Mouse (Mus musculus) limb, embryonic 11.5 days (tissue): ENCODE results near the gene Depdc5. TPM values are rescaled to one million over a fixed set of nuclear protein-coding genes. Genes with fewer than 3 reads are reported as not detected.
"Not testable (repeated sequence)": the region's sequence is repeated elsewhere in the genome, so short reads cannot be mapped to it uniquely, and the experiment has no call there.

Experiments
- ATAC-seq: fragments of 200-750 bp; cut with Nextera tagmentation; 2 replicates; pipeline ENCODE4 v1.8.0; 2017; ENCODE audit warnings: low read depth; ENCODE audit not compliant: insufficient number of reproducible peaks, low FRiP score, low TSS enrichment
- DNase-seq: peaks from one replicate; pipeline ENCODE4 v3.0.0-alpha.2; 2015; ENCODE audit warnings: low spot score
- H3K27ac ChIP-seq: fragments of 300-500 bp; sonication (generic); replicated peaks from 2 replicates; pipeline ENCODE4 v1.5.1; 2014; ENCODE audit warnings: low read depth, mild to moderate bottlenecking, low read length
- H3K27me3 ChIP-seq: fragments of 300-500 bp; sonication (generic); 2 replicates; pipeline ENCODE4 v1.6.1; 2014; ENCODE audit warnings: mild to moderate bottlenecking, low read length, mixed read lengths; ENCODE audit not compliant: control insufficient read depth, insufficient read depth
- H3K36me3 ChIP-seq: fragments of 300-500 bp; sonication (generic); 2 replicates; pipeline ENCODE4 v1.6.1; 2014; ENCODE audit warnings: mild to moderate bottlenecking, low read length, moderate library complexity, mixed read lengths; ENCODE audit not compliant: control insufficient read depth, insufficient read depth
- H3K4me1 ChIP-seq: fragments of 300-500 bp; sonication (generic); 2 replicates; pipeline ENCODE4 v1.6.1; 2014; ENCODE audit warnings: low read length, mixed read lengths; ENCODE audit not compliant: control insufficient read depth, insufficient read depth
- H3K4me2 ChIP-seq: fragments of 300-500 bp; sonication (generic); 2 replicates; pipeline ENCODE4 v1.6.1; 2014; ENCODE audit warnings: low read depth, mild to moderate bottlenecking, moderate library complexity; ENCODE audit not compliant: severe bottlenecking
- H3K4me3 ChIP-seq: fragments of 300-500 bp; sonication (generic); 2 replicates; pipeline ENCODE4 v1.5.1; 2014; ENCODE audit warnings: low read depth, low read length
- H3K9ac ChIP-seq: fragments of 300-500 bp; sonication (generic); 2 replicates; pipeline ENCODE4 v1.6.1; 2014; ENCODE audit warnings: mild to moderate bottlenecking, low read length
- H3K9me3 ChIP-seq: fragments of 300-500 bp; sonication (generic); 2 replicates; pipeline ENCODE4 v1.6.1; 2016; ENCODE audit warnings: low read length; ENCODE audit not compliant: control insufficient read depth
- WGBS: fragments of 180-500 bp; shearing (Covaris S2); extraction: QIAGEN DNeasy Blood & Tissue Kit; methylation state at CpG from one replicate; pipeline ENCODE4 v1.1.7; 2014; 5-methylcytosine and 5-hydroxymethylcytosine counted together
- polyA plus RNA-seq: library from polyadenylated mRNA; unstranded; fragments of >200 nt; fragmentation: Nextera tagmentation; extraction: Ambion mirVana; gene quantifications from 2 replicates; pipeline ENCODE4 v1.2.1, GENCODE M21; 2014

Gene Depdc5
- polyA plus RNA-seq, 1 experiment from 2014 or later, result 30.4 TPM

DNA sequence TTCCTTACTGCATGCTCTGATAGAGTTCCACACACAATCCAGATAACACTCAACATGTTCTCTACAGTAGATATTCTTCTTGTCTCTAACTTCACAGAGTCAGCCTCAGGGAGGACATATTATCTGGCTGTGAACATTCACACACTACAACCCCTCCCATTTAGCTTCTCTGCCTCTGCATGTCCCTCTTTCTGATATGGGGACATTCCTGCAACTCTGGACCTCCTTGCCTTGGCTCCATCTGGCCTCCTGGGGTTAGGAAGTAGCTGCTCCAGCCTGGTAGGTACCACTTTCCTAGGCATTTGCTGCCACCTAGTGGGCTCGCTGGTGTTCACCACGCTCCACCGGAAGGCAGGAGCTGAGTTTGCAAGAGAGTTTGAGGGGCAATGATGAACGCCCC lies 169.6 kb downstream of the Depdc5 start:
- Histone ChIP-seq H3K27me3 (no peaks in the 10 kb centered on the region), H3K4me2 (no peak overlapping the region), H3K4me3 (no peak overlapping the region), H3K9me3 (no peaks in the 10 kb centered on the region), H3K9ac (no peak overlapping the region), H3K36me3 (no peaks in the 10 kb centered on the region), H3K4me1 (no peaks in the 10 kb centered on the region), H3K27ac (no peak overlapping the region)
- ATAC-seq (peak; percentile 57; the same call in 1 of the 2 replicates), DNase-seq (peak; percentile 94)
- 3% methylated on average over 4 of the region's 4 CpGs for WGBS

DNA sequence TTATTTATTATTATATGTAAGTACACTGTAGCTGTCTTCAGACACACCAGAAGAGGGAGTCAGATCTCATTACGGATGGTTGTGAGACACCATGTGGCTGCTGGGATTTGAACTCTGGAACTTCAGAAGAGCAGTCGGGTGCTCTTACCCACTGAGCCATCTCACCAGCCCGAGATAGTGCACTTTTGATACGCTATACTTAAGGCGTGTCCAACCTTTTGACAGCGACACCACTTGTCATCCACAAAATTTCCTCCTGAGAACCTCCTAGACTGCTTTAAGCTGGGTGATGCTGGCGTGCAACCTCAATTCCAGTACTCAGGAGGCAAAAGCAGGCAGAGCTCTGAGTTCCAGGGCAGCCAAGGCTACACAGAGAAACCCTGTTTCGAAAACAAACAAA lies 170.1 kb downstream of the Depdc5 start:
- not testable (repeated sequence) for H3K4me1 ChIP-seq, H3K4me3 ChIP-seq, H3K27ac ChIP-seq, DNase-seq, H3K27me3 ChIP-seq, H3K9me3 ChIP-seq, ATAC-seq, H3K4me2 ChIP-seq, H3K36me3 ChIP-seq, H3K9ac ChIP-seq
- 48% methylated on average over 8 of the region's 8 CpGs for WGBS

DNA sequence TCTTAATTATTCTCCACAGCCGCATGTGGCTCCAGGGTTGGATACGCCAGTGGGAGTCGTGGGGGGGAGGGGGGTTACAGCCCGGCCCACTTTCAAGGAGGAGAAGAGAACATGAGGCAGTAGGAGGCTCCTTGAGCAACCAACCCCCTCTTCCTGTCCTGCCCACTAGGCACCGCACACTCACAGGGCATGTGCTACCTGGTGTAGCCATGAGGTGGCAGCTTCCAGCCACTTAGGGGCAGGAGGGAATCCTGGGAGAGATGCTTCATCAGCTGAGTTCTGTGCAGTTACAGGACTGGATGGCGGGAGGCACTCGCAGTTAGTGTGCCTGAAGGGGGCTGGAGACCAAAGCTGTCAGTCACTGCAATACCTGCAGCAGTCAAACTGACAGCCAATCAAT lies 170.6 kb downstream of the Depdc5 start:
- Histone ChIP-seq H3K4me2 (no peak overlapping the region), H3K27ac (no peak overlapping the region), H3K4me1 (no peaks in the 10 kb centered on the region), H3K27me3 (no peaks in the 10 kb centered on the region), H3K9me3 (no peaks in the 10 kb centered on the region), H3K9ac (no peak overlapping the region), H3K4me3 (no peak overlapping the region), H3K36me3 (no peaks in the 10 kb centered on the region)
- no peak for ATAC-seq
- DNase-seq, result peak; percentile 32
- 13% methylated on average over 7 of the region's 7 CpGs for WGBS

DNA sequence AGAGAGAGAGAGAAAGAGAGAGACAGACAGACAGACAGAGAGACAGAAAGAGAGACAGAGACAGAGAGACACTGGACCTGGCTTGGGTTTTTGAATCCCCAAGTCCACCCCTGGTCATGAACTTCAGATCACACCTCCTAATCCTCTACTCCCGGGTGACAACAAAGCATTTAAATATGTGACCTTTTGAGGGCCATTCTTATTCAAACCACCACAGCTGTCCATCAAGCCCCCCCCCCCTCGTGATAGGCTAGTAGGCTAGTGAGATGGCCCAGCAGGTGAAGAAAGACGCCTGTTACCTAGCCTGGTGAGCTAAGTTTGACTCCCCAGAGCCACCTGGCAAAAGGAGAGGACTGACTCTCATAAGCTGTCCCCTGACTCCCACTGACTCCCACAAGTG lies 171.4 kb downstream of the Depdc5 start:
- Histone ChIP-seq H3K27ac (no peak overlapping the region), H3K9me3 (no peaks in the 10 kb centered on the region), H3K36me3 (no peaks in the 10 kb centered on the region), H3K4me3 (no peak overlapping the region), H3K27me3 (no peaks in the 10 kb centered on the region), H3K4me2 (no peak overlapping the region), H3K4me1 (no peaks in the 10 kb centered on the region), H3K9ac (no peak overlapping the region)
- 39% methylated on average over 3 of the region's 3 CpGs for WGBS
- DNase-seq (no peak), ATAC-seq (no peak)

DNA sequence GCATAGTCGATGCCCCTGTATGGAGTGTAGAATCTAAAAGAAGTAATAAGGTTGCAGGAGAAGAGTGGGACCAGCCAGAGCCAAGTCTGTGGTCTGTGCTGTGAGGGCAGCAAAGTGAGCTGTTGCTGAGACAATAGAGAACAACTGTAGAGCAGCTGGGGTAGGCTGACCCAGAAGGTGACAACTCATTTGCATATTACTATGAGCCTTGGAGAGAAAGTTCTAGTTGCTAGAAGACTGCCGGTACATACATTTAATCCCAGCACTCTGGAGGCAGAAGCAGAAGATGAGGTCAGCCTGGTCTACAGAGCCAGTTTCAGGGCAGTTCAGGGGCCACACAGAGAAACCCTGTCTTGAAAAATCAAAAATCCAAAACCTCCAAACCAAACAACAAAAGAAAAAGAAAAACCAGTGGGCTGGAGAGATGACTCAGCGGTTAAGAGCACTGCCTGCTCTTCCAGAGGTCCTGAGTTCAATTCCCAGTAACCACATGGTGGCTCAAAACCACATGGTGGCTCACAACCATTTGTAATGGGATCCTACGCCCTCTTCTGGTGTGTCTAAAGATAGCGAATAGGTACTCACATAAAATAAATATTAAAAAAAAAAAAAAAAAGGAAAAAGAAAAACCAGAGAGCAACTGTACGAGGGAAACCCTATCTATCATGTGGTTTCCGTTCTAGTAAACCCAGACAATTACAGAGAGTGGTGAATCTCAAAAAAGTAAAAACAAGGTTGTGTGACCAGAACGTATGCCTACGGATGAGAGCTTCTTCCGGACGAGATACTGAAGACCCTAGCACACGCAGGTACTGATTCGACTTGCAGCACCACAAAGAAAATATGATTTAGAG lies 175.4 kb downstream of the Depdc5 start:
- DNase-seq (no peak), ATAC-seq (no peak)
- H3K9me3 ChIP-seq, result no peaks in the 10 kb centered on the region
- no peaks in the 10 kb centered on the region for H3K27me3 ChIP-seq
- 47% methylated on average over 13 of the region's 13 CpGs for WGBS
- no peaks in the 10 kb centered on the region for H3K4me1 ChIP-seq
- no peak overlapping the region for H3K4me2 ChIP-seq
- H3K9ac ChIP-seq, result no peak overlapping the region
- H3K4me3 ChIP-seq, result no peak overlapping the region
- H3K27ac ChIP-seq, result no peak overlapping the region
- H3K36me3 ChIP-seq, result no peaks in the 10 kb centered on the region

DNA sequence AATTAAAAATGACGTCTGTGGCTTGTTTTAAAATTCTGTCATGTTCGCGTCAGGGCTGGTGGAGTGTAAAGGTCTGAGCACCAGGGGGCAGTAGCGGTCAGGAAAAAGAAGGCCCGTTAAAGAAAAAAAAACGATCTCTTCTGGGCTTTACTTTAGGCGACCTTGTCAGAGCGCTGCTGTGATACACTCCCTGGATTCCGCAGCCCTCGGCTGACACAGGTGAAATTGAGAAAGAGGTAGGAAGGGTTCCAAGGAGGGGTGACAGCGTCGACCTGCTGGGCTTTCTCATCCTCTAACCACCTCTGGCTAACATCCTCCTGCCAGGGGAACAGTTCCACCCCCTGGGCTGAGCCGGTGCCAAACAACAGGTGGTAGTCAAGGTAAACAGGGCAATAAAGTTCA lies 176.0 kb downstream of the Depdc5 start:
- Histone ChIP-seq H3K9ac (no peak overlapping the region), H3K4me2 (peak overlapping the region; percentile 33; the same call in 1 of the 2 replicates), H3K4me1 (no peaks in the 10 kb centered on the region), H3K4me3 (no peak overlapping the region), H3K36me3 (no peaks in the 10 kb centered on the region), H3K27ac (no peak overlapping the region), H3K9me3 (no peaks in the 10 kb centered on the region), H3K27me3 (no peaks in the 10 kb centered on the region)
- 5% methylated on average over 13 of the region's 13 CpGs for WGBS
- ATAC-seq (no peak), DNase-seq (peak; percentile 86)

DNA sequence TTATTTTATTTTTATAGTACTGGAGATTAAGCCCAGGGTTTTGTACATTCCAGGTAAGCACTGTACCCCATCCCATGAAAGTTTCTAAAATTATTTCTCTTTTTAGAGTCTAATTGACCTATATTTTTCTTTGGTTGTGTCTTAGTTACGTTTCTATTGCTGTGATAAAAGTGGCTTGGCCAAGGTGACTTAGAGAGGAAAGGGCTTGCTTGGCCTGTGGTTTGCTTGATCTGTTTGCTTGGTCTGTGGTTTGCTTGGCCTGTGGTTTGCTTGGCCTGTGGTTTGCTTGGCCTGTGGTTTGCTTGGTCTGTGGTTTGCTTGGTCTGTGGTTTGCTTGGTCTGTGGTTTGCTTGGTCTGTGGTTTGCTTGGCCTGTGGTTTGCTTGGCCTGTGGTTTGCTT lies 177.2 kb downstream of the Depdc5 start:
- not testable (repeated sequence) for DNase-seq, H3K9me3 ChIP-seq, H3K9ac ChIP-seq, ATAC-seq, H3K36me3 ChIP-seq, H3K27ac ChIP-seq, H3K4me2 ChIP-seq, H3K4me1 ChIP-seq, H3K4me3 ChIP-seq, H3K27me3 ChIP-seq
- 71% methylated on average over 1 of the region's 1 CpGs for WGBS

DNA sequence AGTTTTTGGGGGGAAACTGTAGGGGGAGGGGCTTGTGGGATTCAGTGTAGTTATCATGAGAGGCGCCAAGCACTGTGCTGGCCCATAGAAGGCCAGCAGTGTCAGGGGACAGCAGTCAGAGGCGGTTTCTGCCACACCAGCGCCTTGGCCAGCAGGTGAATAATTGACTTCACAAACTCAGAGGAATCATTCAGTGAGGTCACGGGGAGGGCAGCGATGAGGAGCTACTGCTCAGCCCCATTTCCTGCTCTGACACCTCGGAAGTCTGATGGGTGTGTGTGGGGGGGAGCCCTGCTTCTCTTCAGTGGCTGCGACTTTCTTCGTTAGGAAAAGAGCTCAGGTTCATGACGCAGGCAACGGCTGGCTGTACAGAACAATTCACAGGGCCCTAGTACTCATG lies 179.9 kb downstream of the Depdc5 start:
- Histone ChIP-seq H3K9me3 (no peaks in the 10 kb centered on the region; the same call in 1 of the 2 replicates), H3K4me2 (no peak overlapping the region), H3K9ac (no peak overlapping the region), H3K27me3 (no peaks in the 10 kb centered on the region), H3K4me3 (no peak overlapping the region), H3K4me1 (no peaks in the 10 kb centered on the region), H3K27ac (no peak overlapping the region), H3K36me3 (no peaks in the 10 kb centered on the region)
- 54% methylated on average over 10 of the region's 10 CpGs for WGBS
- DNase-seq (peak; percentile 14), ATAC-seq (no peak)
